Mouse (Mus musculus) urinary bladder, postnatal 10 days (tissue): ENCODE results near the gene Tsc22d4.

Experiments
- DNase-seq: peaks from one replicate; pipeline ENCODE4 v3.0.0; 2022; ENCODE audit warnings: low spot score

Gene Tsc22d4

DNA sequence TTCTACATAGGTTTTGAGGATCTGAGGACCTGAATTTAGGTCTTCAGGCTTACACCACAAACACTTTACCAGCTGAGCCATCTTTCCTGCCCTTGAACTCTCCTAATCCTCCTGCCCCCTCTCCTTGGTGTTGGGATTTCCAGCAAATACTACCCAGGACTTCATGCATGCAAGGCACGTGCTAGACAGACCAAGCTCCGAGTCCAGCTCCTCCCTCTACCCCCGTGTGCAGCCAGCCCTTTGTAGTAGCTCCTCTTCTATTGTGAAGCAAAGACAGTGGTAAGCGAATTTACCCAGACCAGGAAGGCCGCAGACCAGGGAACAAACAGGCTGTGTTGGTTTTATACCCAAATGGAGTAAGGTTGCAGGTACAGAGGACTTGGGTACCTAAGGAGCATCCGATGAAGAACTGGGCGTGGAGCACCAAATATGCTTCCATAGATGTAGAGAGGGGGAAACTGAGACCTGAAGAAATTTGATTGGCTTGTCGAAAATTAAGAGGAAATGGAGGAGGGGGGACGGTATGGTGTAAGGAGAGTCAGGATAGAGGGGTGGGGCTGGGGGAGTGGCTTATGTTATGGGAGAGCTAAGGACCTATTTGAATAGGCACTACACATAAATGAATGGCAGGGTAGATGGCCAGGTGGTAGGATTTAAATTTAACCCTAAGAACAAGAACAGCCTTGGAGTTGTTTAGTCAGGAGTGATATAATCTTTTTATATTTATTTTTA, 19.2 kb downstream of the Tsc22d4 start:
- DNase-seq: no peak

DNA sequence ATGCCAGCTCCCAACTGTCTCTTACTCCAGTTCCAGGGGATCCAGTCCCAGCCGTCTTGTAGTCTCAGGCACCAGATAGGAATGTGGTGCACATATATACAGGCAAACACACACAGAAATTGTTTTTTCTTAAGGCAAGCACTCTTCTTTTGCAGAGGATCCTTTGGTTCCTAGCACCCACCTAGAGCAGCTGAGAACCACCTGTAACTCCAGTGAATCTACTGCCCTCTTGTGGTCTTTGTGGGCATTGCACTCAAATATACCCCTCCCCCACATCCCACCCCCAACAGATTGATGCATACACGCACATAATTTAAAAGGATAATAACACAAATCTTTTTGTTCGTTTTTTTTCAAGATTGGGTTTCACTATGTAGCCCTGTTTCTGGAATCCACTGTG, 20.7 kb downstream of the Tsc22d4 start:
- DNase-seq: no peak

- no peak for DNase-seq
Observed at GRCm38 (mm10) chr5:137768475-137768874, 22.9 kb downstream of the Tsc22d4 start.

DNA sequence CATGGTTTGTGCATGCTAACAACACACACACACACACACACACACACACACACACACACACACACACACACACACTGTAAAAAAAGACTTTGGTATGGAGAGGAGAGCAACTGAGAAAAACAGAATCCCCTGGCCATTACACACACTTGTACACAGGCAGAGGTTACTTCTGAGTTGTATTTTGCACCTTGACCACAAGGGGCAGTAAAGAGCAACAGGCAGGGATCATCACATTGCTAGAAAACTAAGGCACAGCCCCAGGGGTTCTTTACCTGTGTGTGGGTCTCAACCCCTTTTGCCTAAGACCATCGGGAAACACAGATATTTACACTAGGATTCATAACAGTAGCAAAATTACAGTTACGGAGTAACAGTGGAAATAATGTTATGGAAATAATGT, 25.2 kb downstream of the Tsc22d4 start:
- no peak for DNase-seq

DNA sequence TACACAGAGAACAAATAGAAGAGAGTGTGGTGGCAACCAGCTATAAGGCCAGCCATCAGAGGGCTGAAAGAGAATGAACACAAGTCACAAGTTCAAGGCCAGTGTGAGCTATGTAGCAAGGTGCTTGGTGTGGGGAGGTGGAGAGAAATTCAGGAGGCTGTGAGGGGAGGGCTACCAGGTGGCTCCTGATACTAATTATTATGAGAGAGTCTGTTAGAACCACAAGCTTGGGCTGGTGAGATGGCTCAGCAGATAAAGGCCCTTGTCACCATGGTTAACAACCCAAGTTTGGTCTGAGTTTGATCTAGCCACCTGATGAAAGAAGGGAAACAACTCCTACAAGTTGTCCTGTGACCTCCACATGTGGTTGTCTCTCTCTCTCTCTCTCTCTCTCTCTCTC, 27.2 kb downstream of the Tsc22d4 start:
- DNase-seq: no peak

GRCm38 (mm10) chr5:137775587-137776290, 30.2 kb downstream of the Tsc22d4 start:
- no peak for DNase-seq

DNA sequence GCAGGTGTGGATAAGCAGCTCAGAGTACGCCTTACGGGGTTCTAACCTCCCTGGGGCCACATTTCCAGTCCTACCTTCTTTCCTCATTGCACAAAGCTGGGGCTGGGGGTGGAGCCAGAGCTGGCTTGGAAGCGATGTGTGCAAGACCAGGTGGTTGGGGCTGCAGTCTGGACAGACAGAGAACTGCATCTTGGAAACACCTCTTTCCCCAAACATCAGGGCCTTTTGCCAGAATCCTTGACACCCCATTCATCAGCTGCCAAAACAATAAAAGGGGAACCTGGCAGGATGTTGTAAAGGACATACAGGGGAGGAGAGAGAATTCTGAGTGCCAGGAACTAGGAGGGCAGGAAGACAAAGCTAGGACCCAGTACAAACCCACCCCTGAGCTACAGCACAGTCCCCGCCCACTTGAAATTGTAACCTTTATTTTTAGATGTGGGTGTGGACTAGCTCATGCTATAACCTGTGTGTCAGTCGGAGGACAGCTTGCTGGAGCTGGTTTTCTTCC, 30.9 kb downstream of the Tsc22d4 start:
- DNase-seq: no peak

DNA sequence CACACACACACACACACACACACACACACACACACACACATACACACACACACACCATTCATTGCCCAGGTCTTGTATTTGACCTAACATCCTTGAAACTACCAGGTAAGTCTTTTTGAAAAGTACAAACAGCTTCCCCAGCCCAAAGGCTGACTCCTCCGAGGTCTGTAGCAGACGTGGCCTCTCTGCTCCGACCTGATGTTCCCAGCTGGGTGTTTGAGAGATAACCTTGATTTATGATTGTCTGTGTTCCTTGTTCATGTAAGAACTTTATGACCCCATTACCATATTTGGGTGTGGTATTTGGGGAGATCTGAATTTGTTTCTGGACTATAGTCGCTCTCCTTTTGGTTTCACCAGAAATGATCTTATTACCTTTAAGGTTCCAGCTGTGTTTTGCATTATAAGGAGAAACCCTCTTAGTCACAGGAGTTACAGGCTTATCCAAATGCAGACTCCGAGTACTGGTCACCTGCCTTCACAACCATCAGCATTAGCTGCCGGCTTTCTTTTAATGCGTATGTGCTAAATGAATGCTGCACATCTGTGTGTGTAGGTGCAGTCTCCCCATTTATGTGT, 31.8 kb downstream of the Tsc22d4 start:
- DNase-seq: no peak

- peak; percentile 84 for DNase-seq
Observed at GRCm38 (mm10) chr5:137778635-137779034, 33.1 kb downstream of the Tsc22d4 start, which contains the start of gene Ppp1r35. TSS of gene Ppp1r35 (plus strand) at chr5:137778849.

- no peak for DNase-seq
Observed at GRCm38 (mm10) chr5:137779053-137779933, 33.8 kb downstream of the Tsc22d4 start.

GRCm38 (mm10) chr5:137781661-137782060, 36.1 kb downstream of the Tsc22d4 start:
- no peak for DNase-seq

DNA sequence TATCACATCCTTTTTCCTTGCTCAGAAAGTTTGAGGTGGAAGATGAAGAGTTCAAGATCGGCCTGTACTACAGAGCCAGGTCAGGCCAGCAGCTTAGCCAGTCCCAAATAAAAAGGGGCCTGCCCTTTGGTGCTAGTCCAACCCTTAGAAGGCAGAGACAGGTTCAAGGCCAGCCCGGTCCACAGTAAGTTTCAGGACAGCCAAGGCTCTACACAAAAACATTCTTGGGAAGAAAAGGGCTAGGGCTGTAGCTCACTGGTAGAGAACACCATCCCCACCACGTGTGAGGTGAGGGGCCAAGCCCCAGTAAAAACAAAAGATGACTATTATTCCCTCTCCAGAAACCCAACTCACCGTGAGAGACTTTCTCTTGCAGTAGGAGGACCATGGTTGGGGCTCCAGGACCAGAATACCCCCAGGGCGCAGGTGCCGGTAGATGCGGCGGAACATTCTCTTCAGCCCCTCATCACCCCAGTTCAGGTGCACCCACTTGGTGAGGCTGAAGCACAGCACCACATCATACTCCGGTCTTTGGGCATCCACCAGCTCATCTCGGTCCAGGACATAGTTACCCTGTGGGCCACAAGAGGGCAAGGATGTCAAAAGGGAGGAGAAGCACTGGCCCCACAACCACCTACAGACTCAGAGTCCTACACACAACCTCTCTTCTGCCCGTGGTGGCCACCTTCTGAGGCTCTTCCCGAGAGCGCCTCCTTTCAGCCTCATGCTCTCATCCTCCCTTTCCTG, 37.4 kb downstream of the Tsc22d4 start:
- no peak for DNase-seq

GRCm38 (mm10) chr5:137783901-137784540, 38.5 kb downstream of the Tsc22d4 start:
- no peak for DNase-seq

DNA sequence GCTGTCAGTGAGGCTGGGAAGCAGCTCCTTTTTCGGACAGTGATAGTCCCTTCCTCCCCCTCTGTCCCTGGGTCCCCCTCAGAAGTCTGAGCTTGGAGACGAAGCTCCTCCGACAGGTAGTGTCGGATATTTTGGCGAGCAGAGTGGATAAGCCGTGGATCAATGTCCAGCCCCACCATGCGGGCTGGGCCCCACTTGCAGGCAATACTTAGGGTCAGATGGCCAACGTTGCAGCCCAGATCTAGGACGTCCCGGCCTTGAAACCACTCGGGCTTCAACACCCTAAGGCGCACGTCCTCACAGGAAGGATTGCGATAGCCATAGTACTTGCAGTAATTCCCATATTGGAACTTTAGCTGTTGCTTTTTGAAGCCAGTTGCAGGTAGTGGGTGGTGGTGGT, 39.0 kb downstream of the Tsc22d4 start:
- DNase-seq: no peak

DNA sequence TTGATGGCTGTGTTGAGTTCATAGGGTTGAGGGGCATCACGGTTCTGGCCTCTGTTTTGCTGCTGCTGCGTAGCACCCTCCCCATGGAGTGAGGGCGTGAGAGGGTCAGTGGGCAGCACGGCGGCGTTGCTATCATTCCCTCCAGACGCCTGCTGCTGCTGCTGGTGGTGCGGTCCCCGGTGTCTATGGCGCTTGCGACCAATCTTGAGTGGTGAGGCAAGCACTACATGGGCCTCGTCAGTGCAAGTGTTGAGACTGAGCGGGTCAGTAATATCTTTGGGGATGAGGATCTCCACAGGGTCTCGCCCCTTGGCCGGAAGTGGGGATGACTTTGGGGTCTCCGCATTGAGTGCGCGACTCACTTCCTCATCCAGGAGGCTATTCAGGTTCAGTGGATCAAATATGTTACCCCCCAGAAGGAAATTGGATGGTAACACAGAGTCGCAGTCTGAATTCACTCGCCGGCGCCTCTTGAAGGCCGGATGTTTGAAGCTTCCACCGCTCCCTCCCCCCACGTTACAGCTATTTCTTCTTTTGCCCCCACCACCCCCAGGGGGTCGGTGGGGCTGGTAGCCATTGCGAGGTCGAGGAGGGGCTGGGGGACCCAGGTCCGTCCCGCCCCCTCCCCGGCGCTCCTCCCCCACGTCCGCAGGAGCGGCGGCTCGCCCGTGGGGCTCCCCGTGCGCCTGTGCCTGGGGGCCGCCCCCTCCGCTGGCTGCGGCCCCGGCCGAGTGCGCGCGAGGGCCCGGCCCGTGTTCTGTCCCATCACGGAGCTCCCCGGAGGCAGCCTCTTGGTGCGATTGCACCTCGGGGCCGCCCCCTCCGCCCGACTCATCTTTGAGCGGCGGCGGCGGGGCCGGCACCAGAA, 39.9 kb downstream of the Tsc22d4 start:
- DNase-seq: no peak

DNA sequence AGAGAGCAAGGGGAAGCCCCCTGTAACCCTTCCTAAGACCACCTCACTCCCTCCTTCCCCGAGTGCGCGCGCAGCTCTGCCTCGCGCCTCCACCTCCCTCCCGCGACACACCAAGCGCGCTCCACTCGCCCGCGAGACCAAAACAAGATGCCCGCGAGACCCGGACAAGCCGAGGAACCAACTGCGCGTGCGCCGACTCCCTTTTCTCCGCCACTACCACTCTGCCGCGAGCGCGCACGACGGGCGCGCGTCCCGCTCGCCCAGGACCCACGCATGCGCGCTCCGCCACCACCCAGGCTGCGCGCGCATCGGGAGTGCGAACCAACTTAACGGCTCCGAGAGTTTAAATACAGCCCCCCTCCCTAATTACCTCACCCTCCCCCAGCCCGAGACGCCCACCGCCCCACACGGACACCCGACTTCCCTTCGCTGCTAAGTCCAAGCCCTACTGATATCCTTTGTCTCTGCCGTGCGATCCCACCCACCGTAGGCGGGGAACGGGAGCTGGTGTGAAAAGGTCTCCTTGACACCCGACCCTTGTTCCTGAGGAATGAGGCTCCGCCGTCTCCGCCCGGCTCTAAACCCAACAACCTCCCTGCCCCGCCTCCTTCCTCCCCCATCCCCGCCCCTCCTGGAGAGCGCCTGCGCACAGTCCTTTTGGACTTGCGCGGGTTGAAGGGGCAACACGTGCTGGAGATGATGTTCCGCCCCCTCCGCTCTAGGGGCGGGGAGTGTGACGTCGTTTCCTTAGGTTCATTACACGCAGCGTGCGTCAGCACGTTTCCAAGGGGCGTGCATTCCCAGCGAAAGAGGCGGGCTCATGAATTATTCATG, 40.8 kb downstream of the Tsc22d4 start:
- DNase-seq: peak; percentile 94

DNA sequence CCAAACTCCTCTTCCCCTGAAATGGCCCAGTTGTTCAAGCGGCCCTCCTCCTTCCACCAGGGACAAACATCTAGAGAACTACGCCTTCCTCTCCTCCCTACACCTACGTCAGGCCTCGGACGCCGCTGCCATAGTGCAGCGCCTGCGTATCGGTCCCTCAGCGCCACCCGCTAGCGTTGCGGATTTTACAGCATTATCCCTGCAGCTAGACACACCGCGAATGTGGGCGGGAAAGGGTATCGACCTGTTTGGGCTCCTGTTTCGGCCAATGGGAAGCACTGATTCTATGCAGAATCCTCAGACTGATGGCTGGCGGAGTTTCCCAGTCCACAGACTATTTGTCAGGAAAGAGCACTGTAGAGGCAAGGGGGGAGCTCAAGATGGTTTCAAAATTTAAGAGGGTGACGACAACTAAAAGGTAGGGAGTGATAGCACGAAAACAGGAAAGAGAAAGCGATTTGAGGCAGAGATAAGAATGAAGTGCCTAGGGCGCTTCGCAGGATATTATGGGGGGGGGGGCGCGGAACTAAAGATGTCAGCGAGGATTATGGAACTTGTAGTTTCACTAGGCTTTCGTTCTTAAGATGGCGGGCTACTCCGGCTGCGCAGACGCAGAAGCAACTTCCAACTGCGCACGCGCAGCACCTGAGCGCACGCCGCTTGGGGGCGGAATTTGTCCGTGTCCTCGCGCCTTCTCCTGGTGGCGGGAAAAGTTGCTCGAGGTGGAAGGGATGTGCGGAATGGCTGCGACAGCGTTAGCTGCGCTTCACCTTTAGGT, 41.8 kb downstream of the Tsc22d4 start, which contains the start of the genes Mepce and Zcwpw1:
Gene Mepce (minus strand): TSS at position 505 of the 778 bp plus-strand sequence.
Gene Zcwpw1 (plus strand): TSS at position 648 of the 778 bp plus-strand sequence.
- DNase-seq: peak; percentile 79

- no peak for DNase-seq
Observed at GRCm38 (mm10) chr5:137788171-137788570, 42.6 kb downstream of the Tsc22d4 start.
